Mouse (Mus musculus) lung, embryonic 14.5 days (tissue): ENCODE measurements around the gene Atp6v1c2. TPM values are rescaled to one million over a fixed set of nuclear protein-coding genes. Genes with fewer than 3 reads are reported as not detected.

Experiments
- ATAC-seq: fragments of 200-750 bp; cut with Nextera tagmentation; 2 replicates; pipeline ENCODE4 v1.8.0; 2017; ENCODE audit warnings: mild to moderate bottlenecking, moderate TSS enrichment, moderate library complexity; ENCODE audit not compliant: insufficient read depth
- DNase-seq: peaks from one replicate; pipeline ENCODE4 v3.0.0-alpha.2; 2015
- H3K27ac ChIP-seq: fragments of 300-500 bp; sonication (generic); 2 replicates; pipeline ENCODE4 v1.5.1; 2014; ENCODE audit warnings: low read depth, mild to moderate bottlenecking, moderate library complexity
- H3K27me3 ChIP-seq: fragments of 300-500 bp; sonication (generic); 2 replicates; pipeline ENCODE4 v1.6.1; 2014; ENCODE audit warnings: low read length, control low read depth; ENCODE audit not compliant: insufficient read depth
- H3K36me3 ChIP-seq: fragments of 300-500 bp; sonication (generic); 2 replicates; pipeline ENCODE4 v1.6.1; 2014; ENCODE audit warnings: control low read depth; ENCODE audit not compliant: insufficient read depth
- H3K4me1 ChIP-seq: fragments of 300-500 bp; sonication (generic); 2 replicates; pipeline ENCODE4 v1.6.1; 2014; ENCODE audit warnings: antibody characterized with exemption, control low read depth; ENCODE audit not compliant: insufficient read depth
- H3K4me2 ChIP-seq: fragments of 300-500 bp; sonication (generic); 2 replicates; pipeline ENCODE4 v1.6.1; 2014; ENCODE audit warnings: mild to moderate bottlenecking
- H3K4me3 ChIP-seq: fragments of 300-500 bp; sonication (generic); 2 replicates; pipeline ENCODE4 v1.5.1; 2014; ENCODE audit warnings: low read depth, low read length
- H3K9ac ChIP-seq: fragments of 300-500 bp; sonication (generic); 2 replicates; pipeline ENCODE4 v1.6.1; 2014
- H3K9me3 ChIP-seq: fragments of 300-500 bp; sonication (generic); 2 replicates; pipeline ENCODE4 v1.6.1; 2016; ENCODE audit warnings: low read depth, low read length, control low read depth
- CTCF ChIP-seq: IDR thresholded peaks from 2 replicates; pipeline ENCODE4 v1.5.1; 2016; ENCODE audit warnings: antibody characterized with exemption, low read depth
- WGBS: fragments of 180-500 bp; shearing (Covaris S2); extraction: QIAGEN DNeasy Blood & Tissue Kit; methylation state at CpG from one replicate; pipeline ENCODE4 v1.1.7; 2014; 5-methylcytosine and 5-hydroxymethylcytosine counted together
- polyA plus RNA-seq: library from polyadenylated mRNA; unstranded; fragments of >200 nt; fragmentation: Nextera tagmentation; extraction: Ambion mirVana; gene quantifications from 2 replicates; pipeline ENCODE4 v1.2.1, GENCODE M21; 2014

The Atp6v1c2 gene
- 0.97 and 1.0 TPM in 2 replicates for polyA plus RNA-seq

DNA sequence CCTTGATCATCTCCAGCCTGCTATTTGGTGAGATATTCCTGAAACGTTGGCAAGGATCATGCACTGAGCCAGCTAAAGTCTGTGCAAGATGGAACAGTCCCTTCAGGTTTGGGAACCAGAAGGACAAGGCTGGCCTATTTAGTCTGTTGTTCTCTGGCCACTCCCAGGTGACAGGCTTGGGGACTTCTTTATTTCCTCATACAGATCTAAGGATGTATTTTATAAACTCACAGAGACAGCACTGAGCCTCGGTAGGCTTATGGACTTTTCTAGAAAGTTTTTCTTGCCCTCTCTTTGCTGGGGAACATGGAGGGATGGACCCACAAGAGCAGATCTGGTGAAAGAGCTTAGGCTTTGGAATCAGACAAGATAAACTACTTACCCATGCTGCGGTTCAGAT lies at the start of gene Atp6v1c2:
TSS of gene Atp6v1c2 (minus strand) at position 101 of the 400 bp plus-strand sequence.
- no peak for TF ChIP-seq CTCF
- WGBS, result 59% methylated on average over 3 of the region's 3 CpGs
- Histone ChIP-seq H3K4me3 (no peak within 1 kb of the TSS), H3K4me2 (no peak within 1 kb of the TSS), H3K36me3 (no peaks in the 10 kb centered on the region), H3K27me3 (peaks cover 15% of the 10 kb centered on the region), H3K4me1 (no peaks in the 10 kb centered on the region), H3K9ac (no peak within 1 kb of the TSS), H3K27ac (no peak within 1 kb of the TSS), H3K9me3 (no peaks in the 10 kb centered on the region)
- ATAC-seq, result no peak
- no peak for DNase-seq

DNA sequence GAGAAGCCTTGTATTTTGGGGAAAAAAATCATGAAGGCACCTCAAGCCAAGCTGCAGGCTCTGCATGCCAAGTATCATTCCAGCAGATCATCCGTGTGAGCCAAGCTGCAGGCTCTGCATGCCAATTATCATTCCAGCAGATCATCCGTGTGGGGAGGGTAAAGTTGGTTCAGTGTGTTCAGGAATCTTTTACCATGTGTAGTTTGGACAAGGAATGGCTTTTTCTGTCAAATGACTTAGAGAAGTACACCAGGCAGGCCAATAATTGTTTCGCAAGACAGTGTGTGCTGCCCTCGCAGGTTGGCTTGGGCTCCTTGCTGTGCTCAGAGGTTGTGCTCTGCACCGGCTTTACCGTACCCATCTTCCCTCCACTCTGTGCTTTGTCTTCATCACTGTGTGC lies 47.4 kb upstream of the Atp6v1c2 start:
- DNase-seq (no peak), ATAC-seq (no peak)
- Histone ChIP-seq H3K4me2 (no peak overlapping the region), H3K4me3 (no peak overlapping the region), H3K4me1 (no peaks in the 10 kb centered on the region), H3K9ac (no peak overlapping the region), H3K36me3 (peaks cover 75% of the 10 kb centered on the region), H3K9me3 (no peaks in the 10 kb centered on the region), H3K27me3 (no peaks in the 10 kb centered on the region), H3K27ac (no peak overlapping the region)
- TF ChIP-seq CTCF, result no peak
- 91% methylated on average over 6 of the region's 6 CpGs for WGBS

DNA sequence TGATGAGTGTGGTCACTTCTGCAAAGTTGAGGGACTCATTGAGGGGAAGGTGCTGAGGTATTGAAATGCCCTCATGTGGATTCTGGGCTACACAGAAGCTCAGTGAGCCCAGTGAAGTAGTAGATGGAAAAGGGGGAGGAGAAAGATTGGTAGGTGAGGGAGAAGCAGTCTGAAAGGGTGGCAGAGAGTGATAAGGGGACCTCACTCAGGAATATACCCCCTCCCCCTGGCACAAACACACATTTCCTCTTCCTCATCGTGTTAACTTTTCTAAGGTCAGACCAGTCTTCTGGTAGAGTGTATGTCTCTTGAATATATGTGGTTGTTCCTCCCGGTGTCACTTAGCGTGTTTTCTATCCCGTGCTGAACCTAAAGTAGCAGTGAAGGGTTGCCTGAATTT lies 46.1 kb upstream of the Atp6v1c2 start:
- H3K27me3 ChIP-seq, result no peaks in the 10 kb centered on the region
- DNase-seq (no peak), ATAC-seq (no peak)
- no peaks in the 10 kb centered on the region for H3K4me1 ChIP-seq
- no peak overlapping the region for H3K9ac ChIP-seq
- H3K9me3 ChIP-seq, result no peaks in the 10 kb centered on the region
- no peak overlapping the region for H3K4me2 ChIP-seq
- 86% methylated on average over 4 of the region's 4 CpGs for WGBS
- peaks cover 76% of the 10 kb centered on the region for H3K36me3 ChIP-seq
- H3K4me3 ChIP-seq, result no peak overlapping the region
- H3K27ac ChIP-seq, result no peak overlapping the region
- TF ChIP-seq CTCF, result no peak

DNA sequence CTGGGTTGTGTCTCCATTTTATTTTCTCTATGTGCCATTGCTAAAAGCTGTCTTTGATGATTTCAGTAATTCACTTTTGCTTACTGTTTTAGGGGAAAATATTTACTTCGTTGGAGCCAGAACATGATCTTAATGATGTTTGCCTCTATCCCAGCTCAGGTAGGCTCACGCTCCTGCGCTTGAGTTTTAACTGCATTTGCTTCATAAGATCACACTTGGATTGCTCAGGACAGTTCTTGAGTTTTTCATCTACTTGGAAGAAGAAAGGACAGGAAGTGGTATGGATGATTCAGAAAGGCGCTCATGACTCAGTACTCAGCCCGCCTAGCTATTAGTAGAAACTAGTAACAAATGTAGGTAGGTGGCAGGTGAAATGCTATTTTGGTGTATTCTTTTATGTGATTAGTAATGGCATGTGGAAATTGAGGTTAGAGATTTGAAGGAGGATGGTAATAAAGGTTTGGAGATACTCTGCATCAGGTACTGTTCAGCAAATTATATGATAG lies 44.4 kb upstream of the Atp6v1c2 start:
- Histone ChIP-seq H3K4me3 (no peak overlapping the region), H3K36me3 (peaks cover 83% of the 10 kb centered on the region), H3K4me1 (no peaks in the 10 kb centered on the region), H3K9ac (no peak overlapping the region), H3K27ac (no peak overlapping the region), H3K4me2 (no peak overlapping the region), H3K27me3 (no peaks in the 10 kb centered on the region), H3K9me3 (no peaks in the 10 kb centered on the region)
- no peak for TF ChIP-seq CTCF
- DNase-seq, result no peak
- ATAC-seq, result no peak
- WGBS, result 96% methylated on average over 5 of the region's 5 CpGs

DNA sequence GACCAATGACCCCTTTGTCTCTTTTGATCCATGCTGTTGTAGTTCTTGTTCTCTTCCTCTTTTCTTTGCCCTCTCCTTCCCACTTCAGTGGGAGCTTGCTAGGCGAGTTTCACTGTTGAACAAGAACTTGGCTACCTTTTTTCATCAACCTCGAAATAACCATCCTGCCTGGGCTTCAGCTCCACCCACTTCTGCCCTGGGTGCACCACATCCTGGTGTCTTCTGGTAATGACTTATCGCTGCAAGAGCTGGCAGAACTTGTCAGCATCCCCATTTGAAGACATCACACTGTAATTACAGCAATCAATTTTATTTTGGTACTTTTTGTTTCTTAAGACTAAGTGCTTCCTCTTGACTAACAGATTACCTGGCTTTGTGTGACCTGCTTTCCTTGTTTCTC lies 43.5 kb upstream of the Atp6v1c2 start:
- Histone ChIP-seq H3K4me2 (no peak overlapping the region), H3K9ac (no peak overlapping the region), H3K4me3 (no peak overlapping the region), H3K27me3 (no peaks in the 10 kb centered on the region), H3K9me3 (no peaks in the 10 kb centered on the region), H3K27ac (no peak overlapping the region), H3K36me3 (peaks cover 87% of the 10 kb centered on the region), H3K4me1 (no peaks in the 10 kb centered on the region)
- ATAC-seq (no peak), DNase-seq (no peak)
- no peak for TF ChIP-seq CTCF
- WGBS, result 77% methylated on average over 3 of the region's 3 CpGs

DNA sequence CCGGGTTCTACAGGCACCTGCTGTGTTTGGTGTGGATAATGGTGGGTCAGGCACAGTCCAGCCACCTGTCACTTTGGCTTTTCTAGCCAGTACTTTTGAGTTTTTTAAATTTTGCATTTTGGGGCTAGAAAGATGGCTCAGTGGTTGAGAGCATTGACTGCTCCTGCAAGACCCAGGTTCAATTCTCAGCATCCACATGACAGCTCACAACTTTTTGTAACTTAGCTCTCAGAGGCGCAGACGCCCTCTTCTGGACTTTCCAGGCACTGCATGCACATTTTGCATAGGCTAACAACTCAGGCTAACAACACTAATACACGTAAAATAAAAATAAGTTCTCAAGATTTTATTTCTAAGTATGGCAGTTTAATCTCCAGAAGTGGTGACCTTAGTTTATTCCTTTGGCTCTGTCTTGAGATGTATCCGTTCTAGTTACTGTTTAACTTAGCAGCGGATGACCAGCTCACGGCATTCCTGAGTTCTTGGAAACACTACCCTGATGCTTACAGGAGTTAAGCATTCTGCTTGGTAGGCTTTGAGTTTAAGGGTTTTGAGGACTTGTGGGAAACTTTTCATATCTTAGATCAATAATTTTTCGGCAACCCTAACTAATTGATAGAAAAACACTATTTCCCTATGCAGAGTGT lies 42.6 kb upstream of the Atp6v1c2 start:
- Histone ChIP-seq H3K9ac (no peak overlapping the region), H3K4me1 (no peaks in the 10 kb centered on the region), H3K27me3 (no peaks in the 10 kb centered on the region), H3K4me3 (no peak overlapping the region), H3K36me3 (peaks cover 85% of the 10 kb centered on the region), H3K9me3 (no peaks in the 10 kb centered on the region), H3K4me2 (no peak overlapping the region), H3K27ac (no peak overlapping the region)
- DNase-seq (peak; percentile 35), ATAC-seq (no peak)
- WGBS, result 81% methylated on average over 8 of the region's 8 CpGs
- peak; percentile 51 for TF ChIP-seq CTCF

DNA sequence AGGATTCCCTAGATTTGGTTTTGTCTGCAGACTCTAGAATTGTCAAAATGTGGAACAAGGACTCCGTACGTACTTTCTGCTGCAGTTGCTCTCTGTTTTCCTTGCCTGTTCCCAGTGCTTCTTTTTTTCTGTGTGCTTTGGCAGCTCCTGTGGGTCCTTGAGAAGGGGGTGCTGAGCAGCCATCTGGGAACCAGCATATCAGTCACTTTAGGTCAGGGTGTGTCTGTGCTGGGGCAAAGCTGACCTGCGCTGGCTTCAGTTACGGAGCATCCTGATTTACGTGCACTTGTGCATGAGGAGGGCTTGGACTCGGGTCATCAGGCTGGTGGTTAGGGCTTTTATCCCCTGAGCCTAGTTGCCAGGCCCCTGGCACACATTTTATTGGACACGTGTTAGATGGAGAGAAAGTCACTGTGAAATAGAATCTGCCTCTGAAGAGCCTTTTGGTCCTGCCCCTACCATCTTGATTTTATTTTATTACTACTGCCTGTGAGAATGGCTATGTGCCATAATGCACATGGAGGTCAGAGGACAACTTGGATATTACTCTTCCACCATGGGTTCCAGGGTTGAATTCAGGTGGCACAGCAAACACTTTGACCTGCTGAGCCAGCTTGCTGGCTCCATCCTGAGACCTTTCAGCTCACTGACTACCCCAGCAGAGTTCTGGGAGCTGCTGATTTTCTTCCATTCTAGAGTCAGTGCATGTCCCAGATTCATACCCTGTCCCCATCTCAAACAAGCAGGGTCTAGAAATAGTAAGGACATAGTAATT lies 40.6 kb upstream of the Atp6v1c2 start:
- DNase-seq (no peak), ATAC-seq (no peak)
- peaks cover 73% of the 10 kb centered on the region for H3K36me3 ChIP-seq

More for the DNA sequence above, 40.6 kb upstream of the Atp6v1c2 start:
- H3K4me2 ChIP-seq, result no peak overlapping the region
- H3K27me3 ChIP-seq, result no peaks in the 10 kb centered on the region
- no peak overlapping the region for H3K9ac ChIP-seq
- no peak for TF ChIP-seq CTCF
- H3K27ac ChIP-seq, result no peak overlapping the region
- H3K4me3 ChIP-seq, result no peak overlapping the region
- no peaks in the 10 kb centered on the region for H3K4me1 ChIP-seq
- H3K9me3 ChIP-seq, result no peaks in the 10 kb centered on the region
- WGBS, result 90% methylated on average over 7 of the region's 7 CpGs
